Mouse (Mus musculus) cerebellum, adult 11-12 months (tissue): ENCODE results near the gene Ooep.
"Not testable (repeated sequence)": the region's sequence is repeated elsewhere in the genome, so short reads cannot be mapped to it uniquely, and the experiment has no call there.

ENCODE experiments used
- DNase-seq: peaks from one replicate; pipeline ENCODE4 v3.0.0; 2022

Gene Ooep

DNA sequence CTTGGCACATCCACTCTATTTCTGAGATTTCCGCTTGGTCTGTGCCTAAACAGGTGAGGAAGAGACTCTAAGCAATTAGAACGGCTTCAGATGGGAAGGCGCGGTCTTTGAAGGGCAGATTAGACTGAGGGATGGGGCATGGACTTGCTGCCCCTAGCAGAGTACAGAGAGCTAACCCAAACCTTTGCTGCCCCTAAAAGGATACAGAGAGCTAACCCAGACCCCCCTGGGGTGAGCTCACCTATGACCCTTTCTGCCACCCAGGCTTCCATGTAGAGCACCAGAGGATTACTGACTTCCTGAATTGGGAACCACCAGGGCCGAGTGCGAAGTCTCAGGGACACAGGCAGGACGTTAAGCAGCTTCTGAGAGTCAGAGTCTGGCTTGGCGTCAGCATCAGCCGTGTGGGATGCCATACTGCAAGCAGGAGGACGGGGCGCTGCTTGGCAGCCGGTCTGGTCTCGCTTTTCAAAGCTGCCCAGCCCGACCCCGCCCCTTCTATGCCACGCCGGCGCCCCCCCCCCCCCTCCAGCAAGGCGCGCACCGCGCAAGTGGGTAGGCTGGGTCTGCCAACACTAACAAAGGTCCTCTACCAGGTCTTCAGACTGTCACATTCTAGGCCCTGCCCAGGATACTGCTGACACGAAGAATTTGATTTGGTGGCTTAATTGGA lies at the start of gene Ooep:
TSS of gene Ooep (minus strand) at position 613 of the 673 bp plus-strand sequence.
- no peak for DNase-seq

DNA sequence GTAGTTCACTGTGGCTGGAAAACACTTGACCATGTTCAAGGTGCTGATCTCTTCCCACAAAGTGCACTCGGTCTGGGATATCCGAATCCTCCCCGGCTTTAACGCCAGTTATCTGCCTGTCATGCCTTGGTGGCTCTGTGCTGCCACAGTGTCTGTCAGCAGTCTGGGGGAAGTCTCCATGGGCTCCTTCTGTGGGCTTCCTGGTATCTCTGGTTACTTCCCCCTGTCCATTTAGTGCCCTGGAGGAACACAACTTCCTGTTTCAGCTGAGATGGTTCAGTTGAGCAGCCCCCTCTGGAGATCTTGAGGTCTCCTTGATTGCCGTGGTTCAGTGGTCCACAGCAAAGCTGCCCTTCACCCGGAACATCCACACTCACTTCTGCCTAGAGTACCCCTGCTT lies 49.7 kb upstream of the Ooep start:
- no peak for DNase-seq

DNA sequence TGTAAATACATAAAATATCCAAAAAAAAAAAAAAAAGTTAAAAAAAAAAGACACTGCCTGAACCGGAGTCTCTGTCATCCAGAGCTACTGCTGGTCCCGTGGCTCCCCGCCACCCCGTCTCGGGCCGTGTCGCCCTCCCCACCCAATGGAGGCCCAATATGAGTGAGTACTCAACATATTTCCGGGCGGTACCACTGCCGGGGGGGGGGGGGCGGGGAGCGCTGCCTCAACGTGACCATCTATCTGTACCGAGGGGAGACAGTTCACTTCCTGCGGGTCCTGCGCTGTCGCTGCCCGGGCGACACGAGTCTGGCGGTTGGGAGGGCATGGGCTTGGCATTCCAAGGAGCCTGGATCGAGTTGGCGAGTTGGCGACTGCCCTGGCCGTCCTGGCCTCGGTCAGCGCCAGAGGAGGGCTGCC lies 48.8 kb upstream of the Ooep start:
- DNase-seq = no peak

DNA sequence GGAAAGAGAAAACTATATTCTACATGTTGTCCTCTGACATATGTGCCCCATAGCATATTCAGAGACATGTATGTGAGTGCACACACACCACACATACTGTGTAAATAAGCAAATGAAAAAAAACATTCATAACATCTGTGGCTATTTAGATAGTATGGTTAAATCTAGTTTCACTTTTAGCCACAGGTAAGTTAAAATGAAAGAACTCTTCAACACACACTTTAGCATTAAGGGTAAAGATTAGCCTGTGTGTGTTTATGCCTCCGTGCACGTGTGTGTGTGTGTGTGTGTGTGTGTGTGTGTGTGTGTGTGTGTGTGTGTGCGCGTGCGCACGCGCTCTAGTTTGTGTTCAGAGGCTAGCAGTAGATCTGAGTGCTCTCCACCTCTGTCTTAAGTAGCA lies 23.1 kb upstream of the Ooep start:
- no peak for DNase-seq

DNA sequence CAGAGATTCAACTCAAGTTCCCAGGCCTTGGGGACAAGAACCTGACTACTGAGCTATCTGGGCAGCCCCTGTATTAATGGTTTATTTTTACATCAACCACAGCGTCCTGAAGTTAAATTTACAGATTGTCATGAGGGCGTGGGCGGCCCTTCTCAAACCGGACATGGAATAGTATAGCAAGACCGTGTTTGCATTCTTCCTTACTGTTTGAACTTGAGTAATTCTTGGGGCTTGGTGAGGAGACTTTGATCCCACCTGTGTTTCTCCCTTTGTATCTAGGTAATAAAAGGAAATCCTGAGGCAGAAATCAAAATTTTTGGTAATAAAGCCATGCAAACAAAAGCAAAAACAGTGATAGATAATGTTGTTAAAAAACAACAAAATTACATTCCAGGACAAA lies 22.0 kb upstream of the Ooep start:
- no peak for DNase-seq

DNA sequence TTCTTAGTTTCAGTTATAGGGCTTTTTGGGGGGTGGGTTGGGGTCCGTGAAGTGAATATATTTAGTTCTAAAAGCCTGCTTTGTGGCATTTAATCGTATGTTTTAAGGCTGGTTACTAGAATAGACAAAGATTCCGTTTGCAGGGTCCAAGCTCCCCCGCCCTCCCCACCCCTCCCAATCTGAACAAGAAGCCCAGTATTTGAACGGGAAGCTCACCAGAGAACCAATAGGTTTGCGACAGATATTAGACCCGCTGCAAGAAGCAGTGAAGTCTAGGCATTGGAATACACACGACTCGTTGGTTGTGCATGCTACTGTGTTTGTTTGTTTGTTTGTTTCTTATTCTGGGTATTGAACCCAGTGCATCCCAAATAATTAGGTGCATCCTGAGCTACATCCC lies 18.0 kb upstream of the Ooep start:
- DNase-seq = no peak

DNA sequence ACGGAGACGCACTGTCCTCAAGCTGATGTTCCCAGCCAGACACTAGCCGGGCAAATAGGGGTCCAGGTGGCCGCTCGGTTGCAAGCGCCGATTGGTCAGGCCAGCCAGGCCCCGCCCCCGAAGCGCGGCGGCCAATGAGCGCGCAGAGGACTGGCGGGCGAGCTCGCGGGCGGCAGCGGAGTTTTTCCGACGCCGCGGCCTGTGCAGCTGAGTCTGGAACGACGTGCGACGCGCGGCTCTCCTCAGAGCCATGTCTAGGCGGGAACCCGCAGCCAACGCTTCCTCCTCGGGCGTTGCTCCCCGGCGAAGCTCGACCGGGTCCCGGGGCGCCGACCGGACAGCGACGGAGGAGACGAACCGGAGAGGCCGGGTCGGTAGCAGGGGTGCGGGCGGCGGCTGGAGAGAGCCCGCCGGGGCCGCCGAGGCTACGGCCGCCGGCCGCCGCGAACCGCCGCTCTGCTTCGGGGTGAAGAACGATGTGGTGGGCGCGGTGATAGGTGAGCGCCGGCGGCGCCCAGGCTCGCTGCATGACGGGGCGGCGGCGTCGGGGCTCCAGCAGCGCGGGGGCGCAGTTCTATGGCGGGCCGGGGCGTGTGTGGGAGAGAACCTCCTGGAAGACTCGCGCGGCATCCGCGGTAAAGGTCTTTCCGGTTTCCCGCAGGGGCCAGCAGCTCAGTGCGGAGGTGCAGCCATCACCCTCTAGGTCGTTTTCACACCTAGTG lies 17.3 kb upstream of the Ooep start, which contains the start of gene Ddx43:
TSS of gene Ddx43 (plus strand) at position 148 of the 722 bp plus-strand sequence.
- no peak for DNase-seq

DNA sequence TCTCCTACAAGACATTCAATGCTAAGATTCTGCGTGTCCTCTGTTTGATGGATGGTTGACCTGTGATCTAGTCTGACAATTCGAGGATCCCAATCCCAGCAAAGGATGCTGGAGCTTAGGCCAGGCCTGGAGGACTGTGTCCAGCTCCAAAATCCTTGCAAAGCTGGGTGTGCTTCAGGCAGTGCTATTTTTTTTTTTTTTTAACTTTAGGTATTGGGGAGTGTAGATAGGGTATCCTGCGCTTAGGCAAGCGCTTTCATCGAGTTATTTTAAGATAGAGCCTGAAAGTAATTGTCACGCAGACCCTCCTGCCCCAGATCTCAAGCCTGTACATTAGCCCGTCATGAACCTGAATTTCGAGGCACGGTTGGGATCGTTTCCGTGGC lies 16.7 kb upstream of the Ooep start:
- DNase-seq = no peak

DNA sequence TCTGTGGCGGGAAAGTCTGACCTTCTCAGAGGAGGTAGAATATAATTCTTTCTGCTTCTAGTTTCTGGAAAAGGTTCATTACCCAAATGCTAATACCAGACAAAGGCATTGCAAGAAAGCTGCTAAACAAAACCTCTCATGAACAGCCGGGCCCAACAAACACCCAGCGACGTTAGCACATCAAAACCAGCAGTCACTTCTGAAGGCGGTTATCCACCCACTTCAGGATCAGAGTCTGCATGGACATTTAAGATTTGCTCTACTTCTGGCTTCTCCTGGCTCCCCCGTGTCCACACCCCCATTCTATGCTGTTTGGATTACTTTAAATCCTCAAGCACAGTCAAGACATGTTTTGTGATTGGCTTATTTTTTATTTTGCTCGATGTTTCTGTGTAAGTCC lies 16.1 kb upstream of the Ooep start:
- no peak for DNase-seq

DNA sequence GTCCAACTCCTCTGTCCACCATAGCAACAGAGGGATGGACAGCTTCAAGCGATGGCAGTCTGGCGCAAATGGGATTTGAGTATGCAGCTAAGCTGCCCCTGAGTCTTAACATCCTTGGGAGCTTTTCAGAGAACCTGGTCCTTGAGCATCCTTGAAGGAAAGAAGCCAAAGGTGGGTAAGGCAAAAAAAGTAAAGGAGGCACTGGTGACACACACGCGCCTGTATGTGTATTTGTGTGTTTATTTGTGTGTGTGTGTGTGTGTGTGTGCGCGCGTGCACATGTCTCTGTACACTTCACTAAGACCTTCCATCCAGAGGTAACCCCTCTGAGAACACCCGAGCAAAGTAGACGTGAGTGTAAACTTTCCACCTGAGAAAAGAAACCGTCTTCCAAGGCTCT lies 15.2 kb upstream of the Ooep start:
- DNase-seq = no peak

DNA sequence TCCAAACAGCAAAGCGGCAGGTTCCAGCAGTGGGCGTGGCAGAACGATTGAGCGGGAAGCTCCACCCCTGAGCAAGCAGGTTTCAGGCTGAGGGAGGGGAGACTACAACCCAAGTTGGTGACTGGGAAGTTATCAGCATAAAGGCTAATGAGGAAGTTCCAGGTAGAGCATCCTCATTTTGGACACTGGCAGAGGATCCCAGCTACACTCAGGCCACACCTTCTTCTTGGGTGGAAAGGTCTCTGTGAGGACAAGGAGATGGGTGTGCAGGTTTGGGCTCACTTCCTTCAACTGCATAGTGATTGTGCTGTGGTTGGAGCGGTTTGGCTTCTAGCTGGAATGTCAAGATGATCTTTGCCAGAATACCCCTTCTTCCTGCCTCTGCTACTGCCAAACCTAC lies 11.5 kb upstream of the Ooep start:
- DNase-seq = no peak

DNA sequence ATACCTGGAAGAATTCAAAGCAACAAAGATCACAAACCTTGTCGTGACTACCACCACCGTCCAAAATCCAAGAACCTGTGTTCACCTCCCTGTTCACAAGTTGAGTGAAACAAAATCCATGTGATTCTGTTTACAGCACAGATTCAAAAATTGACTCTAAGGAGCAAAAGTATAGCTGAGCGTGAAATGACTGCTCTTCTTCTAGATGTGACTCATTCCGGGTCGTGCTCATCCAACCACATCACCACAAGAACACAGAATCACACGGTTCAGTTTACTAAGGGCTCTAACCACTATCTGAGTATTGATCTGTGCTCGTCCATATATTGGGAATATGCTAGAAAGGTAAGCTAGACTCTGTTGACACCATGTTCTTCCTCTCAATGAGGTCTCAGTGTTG lies 8.4 kb upstream of the Ooep start:
- DNase-seq = no peak

DNA sequence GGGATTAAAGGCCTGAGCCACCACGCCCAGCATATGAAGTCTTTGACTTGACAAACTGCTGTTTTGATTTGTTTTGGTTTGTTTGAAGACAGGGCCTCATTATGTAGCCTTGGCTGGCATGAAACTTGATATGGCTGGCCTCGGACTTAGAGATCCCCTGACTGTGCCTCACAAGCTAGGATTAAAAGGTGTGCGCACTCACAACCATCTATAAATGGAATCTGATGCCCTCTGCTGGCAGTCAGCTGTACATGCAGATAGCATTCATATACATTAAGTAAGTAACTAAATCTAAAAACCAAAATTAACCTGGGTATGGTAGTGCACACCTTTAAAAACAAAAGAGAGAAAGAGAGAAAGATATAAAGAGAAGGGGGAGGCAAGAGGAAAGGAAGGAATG lies 7.4 kb upstream of the Ooep start:
- no peak for DNase-seq

DNA sequence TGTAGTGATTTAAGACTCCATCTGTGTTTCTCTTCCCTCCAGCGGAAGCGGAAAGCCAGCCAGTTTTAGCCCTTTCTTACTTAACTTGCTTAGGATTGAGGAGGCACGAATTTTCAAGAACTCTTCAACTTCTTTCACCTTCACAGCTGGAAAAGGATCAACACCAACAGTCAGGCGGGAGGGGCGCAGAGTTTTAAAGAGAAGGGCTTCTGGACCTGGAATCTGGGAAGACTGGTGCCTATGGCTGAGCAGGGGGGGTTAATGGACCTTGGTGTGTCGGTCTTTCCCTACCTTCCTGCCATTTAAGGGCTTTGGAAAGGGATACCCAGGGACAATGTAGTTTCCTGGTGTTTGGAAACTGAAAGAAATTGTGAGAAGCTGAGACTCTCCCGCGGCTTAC lies 979 bp downstream of the Ooep start:
- no peak for DNase-seq

DNA sequence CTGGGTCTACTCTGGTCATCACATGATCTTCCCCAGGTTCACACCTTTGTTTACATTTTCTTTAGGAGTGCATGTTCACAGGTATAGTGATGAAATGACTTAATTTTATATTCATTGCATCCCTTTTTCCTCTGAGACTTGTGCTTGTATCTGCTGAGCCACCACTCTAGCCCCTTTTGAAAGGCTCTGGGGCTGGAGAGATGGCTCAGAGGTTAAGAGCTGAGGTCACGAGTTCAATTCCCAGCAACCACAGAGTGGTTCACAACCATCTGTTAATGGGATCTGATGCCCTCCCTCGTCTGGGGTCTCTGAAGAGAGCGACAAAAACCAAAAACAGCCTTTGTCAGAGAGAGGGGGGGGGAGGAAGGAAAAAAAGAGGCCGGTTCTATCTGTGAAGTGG lies 3.0 kb downstream of the Ooep start:
- DNase-seq = no peak

DNA sequence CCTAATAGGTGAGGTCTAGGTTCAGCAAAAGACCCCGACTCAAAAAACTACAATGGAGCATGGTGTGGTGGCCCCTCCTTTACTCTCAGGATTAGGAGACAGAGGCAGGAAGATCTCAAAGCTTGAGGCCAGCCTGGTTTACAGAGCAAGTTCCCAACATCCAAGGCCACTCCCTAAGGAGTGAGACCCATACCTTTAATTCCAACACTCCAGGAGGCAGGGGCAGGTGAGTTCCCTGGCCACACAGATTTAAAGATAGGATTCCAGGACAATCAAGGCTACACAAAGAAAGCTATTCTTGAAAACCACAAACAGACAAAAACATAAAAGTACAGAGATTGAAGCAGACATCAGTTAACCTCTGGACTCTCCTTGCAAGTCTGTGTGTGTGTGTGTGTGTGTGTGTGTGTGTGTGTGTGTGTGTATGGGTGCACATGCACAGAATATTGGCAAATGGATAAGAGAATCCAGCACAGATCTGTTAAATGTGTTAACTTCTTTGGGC lies 3.6 kb downstream of the Ooep start:
- no peak for DNase-seq

DNA sequence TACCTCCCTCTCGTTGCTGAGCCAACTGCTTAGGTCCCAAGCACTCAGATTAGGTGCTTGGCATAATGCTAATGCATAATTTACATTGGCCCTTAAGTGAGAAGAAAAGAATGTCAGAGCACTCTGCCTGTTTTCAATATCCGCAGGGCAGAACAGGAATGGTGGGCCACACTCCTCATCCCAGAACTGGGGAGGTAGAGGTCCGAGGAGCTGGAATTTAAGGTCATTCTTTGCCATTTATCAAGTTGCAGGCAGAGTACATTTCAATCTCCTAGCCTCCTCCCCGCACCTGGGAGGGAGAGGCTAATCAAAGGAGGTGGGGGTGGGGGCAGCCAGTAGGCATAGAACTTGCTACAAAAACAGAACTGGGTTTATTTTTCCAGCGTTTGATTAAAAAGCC lies 4.1 kb downstream of the Ooep start:
- no peak for DNase-seq

DNA sequence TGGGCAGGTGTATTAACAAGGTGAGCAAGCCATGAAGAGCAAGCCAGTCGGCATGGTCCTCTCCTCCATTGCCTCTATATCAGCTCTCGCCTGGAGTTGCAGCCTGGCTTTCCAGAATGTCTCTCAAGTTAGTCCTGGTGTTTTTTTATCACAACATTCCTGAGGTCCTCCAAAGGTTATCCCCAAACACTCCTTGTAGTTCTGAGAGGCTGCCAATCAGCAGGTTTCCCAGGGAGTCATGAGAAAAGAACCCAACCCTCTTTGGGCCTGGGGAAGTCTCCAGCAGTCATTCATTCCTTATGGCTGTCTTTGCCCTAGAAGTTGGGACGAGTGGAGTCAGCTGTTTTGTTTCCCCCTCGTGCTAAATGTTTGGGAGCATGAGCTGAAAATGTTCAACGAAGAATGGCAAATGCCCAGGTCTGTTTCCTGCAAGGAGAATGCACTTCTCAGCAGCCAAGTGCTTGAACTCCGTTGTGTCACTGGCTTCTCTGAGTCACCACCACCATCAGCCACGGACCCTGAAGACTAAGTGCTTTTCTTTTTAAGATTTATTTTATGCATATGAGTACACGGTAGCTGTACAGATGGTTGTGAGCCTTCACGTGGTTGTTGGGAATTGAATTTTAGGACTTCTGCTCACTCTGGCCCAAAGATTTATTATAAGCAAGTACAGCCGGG lies 5.6 kb downstream of the Ooep start:
- DNase-seq = no peak

DNA sequence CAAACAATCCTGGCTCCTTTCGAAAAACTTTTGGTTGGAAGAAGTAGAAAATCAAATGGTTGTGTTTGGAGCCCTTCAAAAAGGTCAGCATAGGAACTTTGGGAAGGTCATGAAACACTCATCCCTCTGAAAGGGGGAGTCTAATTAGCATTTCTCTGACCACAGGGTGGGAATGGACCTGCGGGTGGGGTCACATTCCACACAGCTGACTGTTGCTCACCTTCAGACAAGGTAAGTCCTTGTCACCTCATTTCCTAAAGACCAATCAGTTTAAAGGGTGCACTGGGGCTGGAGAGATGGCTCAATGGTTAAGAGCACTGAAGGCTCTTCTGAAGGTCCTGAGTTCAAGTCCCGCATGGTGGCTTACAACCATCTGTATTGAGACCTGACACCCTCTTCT lies 7.1 kb downstream of the Ooep start:
- no peak for DNase-seq

DNA sequence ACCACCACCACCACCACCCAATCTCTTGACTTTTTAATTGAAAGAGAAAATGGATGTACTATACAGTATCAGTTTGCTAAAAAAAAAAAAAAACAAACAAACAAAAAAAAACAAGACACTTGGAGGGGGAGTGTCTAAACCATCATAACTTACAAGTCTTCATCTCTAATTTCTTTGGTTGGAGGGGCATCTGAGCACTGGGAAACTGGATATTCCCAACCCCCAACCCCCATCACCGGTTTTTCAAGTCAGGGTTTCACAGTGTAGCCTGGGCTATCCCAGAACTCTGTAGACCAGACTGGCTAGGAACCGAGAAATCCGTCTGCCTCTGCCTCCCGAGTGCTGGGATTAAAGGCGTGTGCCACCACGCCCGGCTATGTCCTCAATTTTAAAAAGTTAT lies 8.7 kb downstream of the Ooep start:
- no peak for DNase-seq

DNA sequence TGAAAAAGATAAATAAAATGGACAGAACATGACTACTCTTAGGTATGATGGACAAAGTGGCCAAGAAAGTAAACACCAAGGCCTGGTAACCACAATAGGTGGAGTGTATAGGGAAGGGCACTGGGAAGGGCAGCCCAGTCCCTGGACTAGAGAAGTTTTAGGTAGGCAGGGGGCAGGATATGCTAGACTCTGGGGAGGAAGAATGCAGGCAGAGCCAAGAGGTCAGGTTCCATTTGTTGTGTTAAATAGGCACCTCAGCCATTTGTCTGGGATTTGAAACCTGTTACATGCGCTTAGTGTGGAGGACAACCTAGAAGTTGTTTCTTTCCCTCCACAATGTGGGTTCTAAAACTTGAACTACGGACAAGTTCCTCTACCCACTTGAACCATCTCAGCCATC lies 9.2 kb downstream of the Ooep start:
- DNase-seq = no peak

DNA sequence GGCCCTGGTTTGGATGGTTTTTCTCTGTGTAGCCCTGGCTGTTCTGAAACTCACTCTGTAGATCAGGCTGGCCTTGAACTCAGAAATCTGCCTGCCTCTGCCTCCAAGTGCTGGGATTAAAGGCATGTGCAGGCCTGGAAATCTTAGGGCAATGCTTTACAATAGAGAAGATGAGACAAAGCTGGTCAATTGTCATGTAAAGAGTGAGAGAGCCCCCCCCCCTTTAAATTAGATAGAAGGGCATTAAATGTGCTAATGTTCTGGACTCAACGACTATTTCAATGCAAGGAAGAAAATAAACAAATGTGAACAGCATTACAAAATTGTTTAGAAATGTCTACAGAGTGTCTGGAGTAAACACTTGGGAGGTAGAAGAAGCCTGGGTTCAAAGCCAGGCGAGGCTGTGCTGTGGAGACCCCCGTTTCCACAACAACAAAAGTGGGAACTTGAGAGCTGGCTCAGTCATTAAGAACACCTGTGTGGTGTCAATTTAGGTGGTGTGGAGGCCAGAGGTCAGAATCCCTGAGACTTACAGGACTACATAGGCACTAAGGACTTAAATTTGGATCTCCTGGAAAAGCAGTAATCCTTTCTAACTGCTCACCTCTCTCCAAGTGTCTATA lies 9.7 kb downstream of the Ooep start:
- no peak for DNase-seq

DNA sequence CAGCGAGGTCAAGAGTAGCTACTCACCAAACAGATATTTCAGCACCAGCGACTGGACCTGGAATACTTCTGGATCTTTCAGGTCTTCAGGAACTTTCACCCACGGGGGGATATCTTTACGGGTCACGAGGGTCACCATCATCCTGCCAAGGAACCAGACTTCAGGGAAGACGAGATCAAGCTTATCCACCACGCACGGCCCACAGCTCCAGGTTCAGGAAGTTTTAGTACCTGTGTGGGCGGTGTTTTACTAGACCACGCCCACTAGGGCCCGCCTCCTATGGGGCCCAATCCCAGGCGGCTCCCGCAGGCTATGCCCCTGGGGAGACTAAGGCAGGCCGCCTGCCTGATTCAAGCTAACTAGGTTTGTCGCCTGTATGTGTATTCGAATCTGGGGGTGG lies 10.6 kb downstream of the Ooep start, which contains the start of gene Dppa5a:
TSS of gene Dppa5a (minus strand) at position 219 of the 400 bp plus-strand sequence.
- not testable (repeated sequence) for DNase-seq
